8 mouse cellular contexts compared by ENCODE assay signal in genomic region chr2:25167481-25167880, GRCm38 (mm10). TPM values are rescaled to one million over a fixed set of nuclear protein-coding genes. Genes with fewer than 3 reads are reported as not detected.
DNase-seq lines count a peak whose midpoint lies in the region; ATAC-seq and TF ChIP-seq lines count a peak whose summit lies in the region.

No protein-coding gene starts in this region.

- peak; percentile 0; the same call in 1 of the 2 replicates for ATAC-seq in embryonic facial prominence, embryonic 12.5 days (ENCODE audit: insufficient number of reproducible peaks, insufficient read depth, low FRiP score, low TSS enrichment)
- ATAC-seq in hindbrain, postnatal 0 days: peak; percentile 66
- ATAC-seq in midbrain, postnatal 0 days (ENCODE audit: low FRiP score): peak; percentile 50

- TF ChIP-seq CTCF in left cerebral cortex, adult 2 months (IDR thresholded peaks at IDR 0.05): no peak
- peak; percentile 29 for TF ChIP-seq CTCF in hindbrain, postnatal 0 days (IDR thresholded peaks at IDR 0.05; ENCODE audit: low read depth)
- peak; percentile 24; the same call in 1 of the 2 replicates for TF ChIP-seq CTCF in midbrain, postnatal 0 days (IDR thresholded peaks at IDR 0.05)

- H3K36me3 ChIP-seq in embryonic facial prominence, embryonic 12.5 days: no peaks in the 10 kb centered on the region
- H3K36me3 ChIP-seq in hindbrain, postnatal 0 days (ENCODE audit: insufficient read depth, low read length): no peaks in the 10 kb centered on the region
- no peaks in the 10 kb centered on the region for H3K36me3 ChIP-seq in midbrain, postnatal 0 days (ENCODE audit: insufficient read depth, low read length)

- H3K27ac ChIP-seq in left cerebral cortex, adult 2 months: peak overlapping the region; percentile 75
- no peak overlapping the region for H3K27ac ChIP-seq in embryonic facial prominence, embryonic 12.5 days
- peak overlapping the region; percentile 65; the same call in 1 of the 2 replicates for H3K27ac ChIP-seq in hindbrain, postnatal 0 days
- H3K27ac ChIP-seq in midbrain, postnatal 0 days (ENCODE audit: low read depth, low read length): peak overlapping the region; percentile 52

- DNase-seq in left cerebral cortex, adult 2 months (ENCODE audit: extremely low spot score in 1 of 2, low spot score in 2 of 2): no peak
- DNase-seq in left cerebral cortex, postnatal 25 days (ENCODE audit: low spot score in 2 of 2): no peak
- peak; percentile 40 for DNase-seq in hindbrain, postnatal 0 days (ENCODE audit: low spot score)
- peak; percentile 28 for DNase-seq in midbrain, postnatal 0 days (ENCODE audit: low spot score)
- DNase-seq in spleen, postnatal 4 days (ENCODE audit: low spot score in 2 of 2): no peak
- no peak for DNase-seq in cerebellum, postnatal 4 days (ENCODE audit: low spot score in 2 of 2)
- no peak for DNase-seq in left cerebral cortex, adult 9 months (ENCODE audit: low spot score in 2 of 2)

- no peaks in the 10 kb centered on the region; the same call in 1 of the 2 replicates for H3K27me3 ChIP-seq in embryonic facial prominence, embryonic 12.5 days
- no peaks in the 10 kb centered on the region for H3K27me3 ChIP-seq in hindbrain, postnatal 0 days (ENCODE audit: insufficient read depth, low read length)
- H3K27me3 ChIP-seq in midbrain, postnatal 0 days (ENCODE audit: insufficient read depth, low read length): no peaks in the 10 kb centered on the region

- H3K9ac ChIP-seq in embryonic facial prominence, embryonic 12.5 days: peak overlapping the region; percentile 62; the same call in 1 of the 2 replicates
- H3K9ac ChIP-seq in hindbrain, postnatal 0 days (replicated peaks; ENCODE audit: low read length): peak overlapping the region; percentile 64
- H3K9ac ChIP-seq in midbrain, postnatal 0 days (replicated peaks; ENCODE audit: low read length, poor library complexity, severe bottlenecking): peak overlapping the region; percentile 77

- peak overlapping the region; percentile 87 for H3K4me2 ChIP-seq in embryonic facial prominence, embryonic 12.5 days (replicated peaks)
- H3K4me2 ChIP-seq in hindbrain, postnatal 0 days (ENCODE audit: low read depth, low read length): peak overlapping the region; percentile 78
- H3K4me2 ChIP-seq in midbrain, postnatal 0 days (ENCODE audit: low read depth, low read length, poor library complexity, severe bottlenecking): peak overlapping the region; percentile 97

- H3K4me3 ChIP-seq in left cerebral cortex, adult 2 months: peak overlapping the region; percentile 51
- H3K4me3 ChIP-seq in embryonic facial prominence, embryonic 12.5 days: peak overlapping the region; percentile 49
- H3K4me3 ChIP-seq in hindbrain, postnatal 0 days (ENCODE audit: low read length): peak overlapping the region; percentile 44
- H3K4me3 ChIP-seq in midbrain, postnatal 0 days (ENCODE audit: low read depth, low read length): peak overlapping the region; percentile 62

- peaks cover 27% of the 10 kb centered on the region for H3K4me1 ChIP-seq in embryonic facial prominence, embryonic 12.5 days
- H3K4me1 ChIP-seq in hindbrain, postnatal 0 days (ENCODE audit: insufficient read depth, low read length): peaks cover 20% of the 10 kb centered on the region
- peaks cover 11% of the 10 kb centered on the region; the same call in 1 of the 2 replicates for H3K4me1 ChIP-seq in midbrain, postnatal 0 days (ENCODE audit: insufficient read depth, low read length)

- 28% methylated on average over 4 of the region's 4 CpGs for WGBS in embryonic facial prominence, embryonic 12.5 days
- 14% methylated on average over 4 of the region's 4 CpGs for WGBS in hindbrain, postnatal 0 days
- 20% methylated on average over 4 of the region's 4 CpGs for WGBS in midbrain, postnatal 0 days

- H3K9me3 ChIP-seq in embryonic facial prominence, embryonic 12.5 days: no peaks in the 10 kb centered on the region
- no peaks in the 10 kb centered on the region for H3K9me3 ChIP-seq in hindbrain, postnatal 0 days (ENCODE audit: low read length)
- H3K9me3 ChIP-seq in midbrain, postnatal 0 days (ENCODE audit: low read length): no peaks in the 10 kb centered on the region

- intact Hi-C loops in left cerebral cortex, adult 2 months (cut with DNase I): no loop called here
- intact Hi-C loops in left cerebral cortex, postnatal 25 days (cut with DNase I): no loop called here

RNA-seq across cellular contexts. Expression of gene Nrarp, which starts 13.1 kb away (rescaled TPM):
- 10 to 100 TPM; 20.2 to 21.7 TPM for total RNA-seq in left cerebral cortex, adult 2 months (2021)
- total RNA-seq in left cerebral cortex, postnatal 25 days (2021): 10 to 100 TPM; 21.7 to 30.7 TPM
- 21.3 and 24.7 TPM in 2 replicates for polyA plus RNA-seq in embryonic facial prominence, embryonic 12.5 days (2016; fragmentation: Nextera tagmentation; extraction: Ambion mirVana)
- 50.8 and 58.0 TPM in 2 replicates for total RNA-seq in hindbrain, postnatal 0 days (2014; rRNA removed)
- polyA plus RNA-seq in hindbrain, postnatal 0 days (2015; fragmentation: Nextera tagmentation; extraction: Ambion mirVana): 14.2 and 14.7 TPM in 2 replicates
- 49.2 and 49.9 TPM in 2 replicates for total RNA-seq in midbrain, postnatal 0 days (2014; rRNA removed)
- polyA plus RNA-seq in midbrain, postnatal 0 days (2015; fragmentation: Nextera tagmentation; extraction: Ambion mirVana): 16.1 and 16.5 TPM in 2 replicates

RNA-seq across cellular contexts. Expression of gene Tor4a, which starts 29.2 kb away (rescaled TPM):
- total RNA-seq in left cerebral cortex, adult 2 months (2021): 1 to 10 TPM; 2.0 to 2.2 TPM
- 1 to 10 TPM; 1.9 to 2.3 TPM for total RNA-seq in left cerebral cortex, postnatal 25 days (2021)
- 3.1 and 3.9 TPM in 2 replicates for polyA plus RNA-seq in embryonic facial prominence, embryonic 12.5 days (2016; fragmentation: Nextera tagmentation; extraction: Ambion mirVana)
- total RNA-seq in hindbrain, postnatal 0 days (2014; rRNA removed): 4.0 and 4.7 TPM in 2 replicates
- polyA plus RNA-seq in hindbrain, postnatal 0 days (2015; fragmentation: Nextera tagmentation; extraction: Ambion mirVana): 1.2 and 1.9 TPM in 2 replicates
- total RNA-seq in midbrain, postnatal 0 days (2014; rRNA removed): 1.7 and 3.5 TPM in 2 replicates
- polyA plus RNA-seq in midbrain, postnatal 0 days (2015; fragmentation: Nextera tagmentation; extraction: Ambion mirVana): 0.98 and 1.3 TPM in 2 replicates

RNA-seq across cellular contexts. Expression of gene Nelfb, which starts 43.8 kb away (rescaled TPM):
- total RNA-seq in left cerebral cortex, adult 2 months (2021): 10 to 100 TPM; 53.4 to 64.3 TPM
- 10 to 100 TPM; 50.8 to 51.8 TPM for total RNA-seq in left cerebral cortex, postnatal 25 days (2021)
- polyA plus RNA-seq in embryonic facial prominence, embryonic 12.5 days (2016; fragmentation: Nextera tagmentation; extraction: Ambion mirVana): 119 and 121 TPM in 2 replicates
- total RNA-seq in hindbrain, postnatal 0 days (2014; rRNA removed): 90.3 and 117 TPM in 2 replicates
- 82.0 and 82.8 TPM in 2 replicates for polyA plus RNA-seq in hindbrain, postnatal 0 days (2015; fragmentation: Nextera tagmentation; extraction: Ambion mirVana)
- 87.0 and 101 TPM in 2 replicates for total RNA-seq in midbrain, postnatal 0 days (2014; rRNA removed)
- polyA plus RNA-seq in midbrain, postnatal 0 days (2015; fragmentation: Nextera tagmentation; extraction: Ambion mirVana): 90.4 TPM in 2 replicates

RNA-seq across cellular contexts. Expression of gene Stpg3, which starts 47.0 kb away (rescaled TPM):
- total RNA-seq in left cerebral cortex, adult 2 months (2021): not detected
- total RNA-seq in left cerebral cortex, postnatal 25 days (2021): under 1 TPM in 1 of 2 experiments, not detected in 1; 0.23 TPM
- not detected in 2 replicates for polyA plus RNA-seq in embryonic facial prominence, embryonic 12.5 days (2016; fragmentation: Nextera tagmentation; extraction: Ambion mirVana)
- total RNA-seq in hindbrain, postnatal 0 days (2014; rRNA removed): not detected in 2 replicates
- polyA plus RNA-seq in hindbrain, postnatal 0 days (2015; fragmentation: Nextera tagmentation; extraction: Ambion mirVana): not detected in 2 replicates
- total RNA-seq in midbrain, postnatal 0 days (2014; rRNA removed): 0.38 TPM in 1 of 2 replicates, not detected in the other
- polyA plus RNA-seq in midbrain, postnatal 0 days (2015; fragmentation: Nextera tagmentation; extraction: Ambion mirVana): not detected in 2 replicates

RNA-seq across cellular contexts. Expression of gene Fam166a, which starts 51.1 kb away (rescaled TPM):
- not detected for total RNA-seq in left cerebral cortex, adult 2 months (2021)
- not detected for total RNA-seq in left cerebral cortex, postnatal 25 days (2021)
- 1.1 TPM in 1 of 2 replicates, not detected in the other for polyA plus RNA-seq in embryonic facial prominence, embryonic 12.5 days (2016; fragmentation: Nextera tagmentation; extraction: Ambion mirVana)
- not detected in 2 replicates for total RNA-seq in hindbrain, postnatal 0 days (2014; rRNA removed)
- 0.42 TPM in 1 of 2 replicates, not detected in the other for polyA plus RNA-seq in hindbrain, postnatal 0 days (2015; fragmentation: Nextera tagmentation; extraction: Ambion mirVana)
- total RNA-seq in midbrain, postnatal 0 days (2014; rRNA removed): not detected in 2 replicates
- polyA plus RNA-seq in midbrain, postnatal 0 days (2015; fragmentation: Nextera tagmentation; extraction: Ambion mirVana): 1.5 TPM in 1 of 2 replicates, not detected in the other

Comparison
In these comparisons a context has a peak if more than half of its experiments do, and no peak if none do; other contexts are left out.
1. DNase-seq: peak in hindbrain, postnatal 0 days (single experiment) and midbrain, postnatal 0 days (single experiment); none in left cerebral cortex, adult 2 months (0 of 2), left cerebral cortex, postnatal 25 days (0 of 2), spleen, postnatal 4 days (0 of 2), cerebellum, postnatal 4 days (0 of 2) and left cerebral cortex, adult 9 months (0 of 2).
2. ATAC-seq: peak in every context shown above with its lines; median percentile 66 in hindbrain, postnatal 0 days; 50 in midbrain, postnatal 0 days; 0 in embryonic facial prominence, embryonic 12.5 days.
3. Peak in every context shown above with its lines, with median percentiles within 50 percentile points of each other: H3K4me3 ChIP-seq, H3K4me2 ChIP-seq and H3K9ac ChIP-seq.